Mouse (Mus musculus) right cerebral cortex, adult 2 months (tissue): ENCODE measurements around the gene Stfa2l1.
"Not testable (repeated sequence)": the region's sequence is repeated elsewhere in the genome, so short reads cannot be mapped to it uniquely, and the experiment has no call there.

Experiments
- DNase-seq, 2 experiments: peaks; one replicate each; pipeline ENCODE4 v3.0.0; 2021 to 2022; ENCODE audit warnings: low spot score in 2 of 2

Gene Stfa2l1

GRCm38 (mm10) chr16:36156402-36156975, at the start of gene Stfa2l1:
Gene Stfa2l1, plus strand, starts transcription at chr16:36156811.
- no peak for DNase-seq

DNA sequence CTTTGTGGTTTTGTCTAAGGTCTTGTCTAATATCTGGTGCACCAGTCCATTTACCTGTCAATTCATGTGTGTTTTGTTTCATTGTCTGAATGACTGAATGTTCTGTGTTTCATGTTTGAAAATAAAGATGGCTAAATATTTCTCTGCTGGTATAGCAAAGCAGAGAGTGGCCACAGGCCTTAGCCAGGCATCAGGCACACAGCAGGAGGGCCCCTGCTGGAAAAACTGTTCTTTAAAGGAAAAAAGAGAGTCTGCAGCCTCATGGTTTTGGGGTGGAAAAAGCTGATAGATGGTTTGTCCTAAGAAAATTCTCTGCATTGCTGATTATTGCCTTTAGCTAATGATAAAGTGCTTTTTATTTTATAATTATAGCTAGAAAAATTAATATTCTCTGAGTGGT, 45.1 kb upstream of the Stfa2l1 start:
- not testable (repeated sequence) for DNase-seq

- not testable (repeated sequence) for DNase-seq
Measured at GRCm38 (mm10) chr16:36115751-36116150, 40.9 kb upstream of the Stfa2l1 start.

DNA sequence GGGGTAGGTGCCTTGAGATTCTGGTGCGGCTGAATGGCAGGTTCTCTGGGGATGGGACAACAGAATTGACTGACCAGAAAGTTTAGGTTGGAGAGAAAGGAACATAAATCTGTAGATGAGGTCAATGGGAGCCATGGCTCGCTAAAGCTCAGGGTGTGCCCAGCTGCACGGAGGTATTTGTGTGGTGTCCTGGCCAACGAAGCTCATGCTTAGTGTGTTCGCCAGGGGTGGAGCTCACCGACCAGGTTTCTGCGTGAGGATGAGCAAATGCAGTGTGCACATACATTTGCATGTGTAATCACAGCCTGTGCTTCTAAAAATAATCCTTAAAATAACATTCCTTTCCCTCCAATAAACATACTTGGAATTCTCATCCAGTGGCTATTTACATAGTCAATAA, 28.5 kb upstream of the Stfa2l1 start:
- DNase-seq: no peak

- no peak for DNase-seq
Measured at GRCm38 (mm10) chr16:36131141-36131540, 25.5 kb upstream of the Stfa2l1 start, which contains the start of gene Csta1. Gene Csta1, minus strand, starts transcription at chr16:36131241.

GRCm38 (mm10) chr16:36138201-36138600, 18.4 kb upstream of the Stfa2l1 start:
- DNase-seq: no peak

DNA sequence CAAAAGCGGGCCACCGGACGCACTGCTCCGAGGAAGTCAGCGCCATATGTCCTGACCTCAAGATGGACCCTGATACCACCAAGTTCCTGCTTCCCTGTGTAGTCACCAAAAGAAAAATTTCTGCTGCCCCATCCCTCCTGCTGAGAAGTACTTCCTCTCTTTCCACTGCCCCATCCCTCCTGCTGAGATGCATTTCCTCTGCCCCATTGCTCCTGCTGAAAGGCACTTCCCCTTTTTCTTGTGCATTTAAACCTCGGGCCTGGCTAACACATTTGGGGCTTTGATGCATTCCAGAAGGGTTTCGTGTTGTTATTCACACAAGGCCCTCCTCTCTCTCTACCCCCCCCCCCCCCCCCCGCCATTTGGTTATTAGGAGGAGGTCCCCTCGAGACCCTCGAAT, 11.2 kb downstream of the Stfa2l1 start:
- not testable (repeated sequence) for DNase-seq

DNA sequence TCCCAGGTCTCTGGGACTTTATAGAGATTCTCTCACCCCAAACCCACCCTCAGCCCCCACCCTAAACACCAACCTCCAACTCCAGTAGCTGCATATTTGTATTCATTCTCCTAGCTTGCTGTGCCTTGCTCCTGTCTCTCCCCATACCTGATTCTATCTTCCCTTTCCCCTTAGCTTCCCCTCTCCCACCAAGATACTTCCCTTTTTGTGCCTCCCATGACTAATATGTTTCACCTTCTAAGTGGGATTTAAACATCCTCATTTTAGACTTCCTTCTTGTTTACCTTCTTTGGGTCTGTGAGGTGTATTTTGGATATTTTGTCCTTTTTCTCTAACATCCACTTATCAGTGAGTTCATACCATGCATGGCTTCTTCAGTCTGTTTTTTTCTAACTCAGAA, 19.5 kb downstream of the Stfa2l1 start:
- DNase-seq: no peak

- DNase-seq: no peak
Measured at GRCm38 (mm10) chr16:36179910-36180309, 23.3 kb downstream of the Stfa2l1 start.

GRCm38 (mm10) chr16:36183912-36184311, 27.3 kb downstream of the Stfa2l1 start, which contains the start of gene Gm5483:
Gene Gm5483, plus strand, starts transcription at chr16:36184212.
- not testable (repeated sequence) for DNase-seq

GRCm38 (mm10) chr16:36199226-36199625, 42.6 kb downstream of the Stfa2l1 start:
- DNase-seq: no peak

- DNase-seq: no peak
Measured at GRCm38 (mm10) chr16:36203846-36204245, 47.2 kb downstream of the Stfa2l1 start.

DNA sequence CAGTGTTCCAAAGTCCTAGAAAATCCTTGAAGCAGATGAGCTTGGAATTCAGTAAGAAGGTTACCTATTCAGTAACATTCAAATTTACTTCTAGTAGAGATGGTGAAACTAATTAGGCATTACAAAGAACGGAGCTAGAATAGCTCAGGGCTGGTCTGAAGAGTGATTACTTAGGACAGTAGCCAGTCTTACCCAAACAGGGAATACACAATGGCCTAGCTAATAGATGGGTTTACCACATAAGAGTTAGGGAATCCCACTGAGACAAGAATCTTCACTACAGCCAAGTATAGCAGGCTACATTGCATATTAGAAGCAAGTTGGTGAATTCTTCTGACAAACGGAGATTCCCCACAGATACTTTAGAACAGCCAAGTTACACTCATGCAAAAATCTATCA, 49.1 kb downstream of the Stfa2l1 start:
- DNase-seq: not testable (repeated sequence)

DNA sequence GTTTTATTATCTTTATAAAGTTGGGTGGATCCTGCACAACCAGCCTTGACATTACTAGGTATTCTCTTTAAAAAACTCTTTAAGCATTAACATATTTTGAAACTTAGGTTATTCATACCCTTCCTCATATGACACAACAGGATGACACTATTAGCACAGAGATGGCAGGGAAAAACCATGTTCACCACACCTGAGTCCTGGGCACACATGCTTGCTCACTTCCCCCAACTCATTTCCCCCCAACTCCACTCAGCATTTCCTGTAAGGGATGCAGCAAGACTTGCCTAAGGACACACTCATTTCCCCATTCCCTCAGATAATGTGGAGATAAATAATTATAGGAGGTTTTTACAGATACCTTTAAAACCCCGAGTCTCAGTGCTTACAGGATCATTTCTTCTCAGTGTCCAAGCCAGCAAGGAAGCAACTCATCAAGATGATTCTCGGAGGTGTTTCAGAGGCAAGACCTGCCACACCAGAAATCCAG, 53.4 kb downstream of the Stfa2l1 start, which contains the start of gene Gm5416:
TSS of gene Gm5416 (plus strand) at position 437 of the 487 bp plus-strand sequence.
- no peak for DNase-seq
